Mouse (Mus musculus): ENCODE data around the gene Sdc4.

DNA sequence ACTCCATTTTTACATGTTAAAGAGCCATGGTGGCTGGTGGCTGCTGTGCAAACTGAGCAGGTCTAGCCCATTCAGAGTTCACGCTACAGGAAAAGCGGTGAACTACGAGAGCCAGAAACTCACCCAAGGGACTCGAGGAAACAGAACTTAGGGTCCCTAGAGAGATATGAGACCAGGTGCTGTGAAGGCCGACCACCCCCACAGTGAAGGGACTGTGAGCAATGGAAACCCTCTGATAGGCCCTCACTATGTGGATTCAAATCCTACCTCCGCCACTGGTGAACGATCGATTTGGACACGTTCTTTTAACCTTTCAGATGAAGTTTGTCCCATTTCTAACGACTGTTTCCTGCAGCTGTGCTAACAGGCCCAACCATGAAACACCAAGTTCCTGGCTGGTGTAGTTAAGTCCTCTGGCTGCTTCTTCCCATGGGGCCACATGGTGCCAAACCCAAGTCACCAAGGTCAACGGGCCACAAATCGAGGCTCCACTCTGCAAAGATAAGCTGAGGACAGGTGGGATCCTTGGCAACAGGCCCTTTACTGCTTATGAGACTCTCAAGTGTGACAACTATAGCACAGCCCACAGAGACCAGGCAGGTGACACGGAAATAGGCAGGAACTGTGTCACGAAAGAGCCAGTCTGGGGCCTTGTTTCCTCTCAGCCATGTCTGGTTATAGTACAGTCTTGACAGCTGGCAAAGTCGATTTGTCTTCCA is 20.9 kb downstream of the Sdc4 start:
- no peak for TF ChIP-seq POLR2A (IDR thresholded peaks at IDR 0.05; ENCODE audit: borderline replicate concordance, low read depth, low read length)
- no peak for TF ChIP-seq CTCF (IDR thresholded peaks at IDR 0.05; ENCODE audit: low read depth, low read length)
